Mouse (Mus musculus): ENCODE results near the gene Krt81.
A peak's percentile ranks its signal among the peaks of the same experiment; 100 is the strongest.

DNA sequence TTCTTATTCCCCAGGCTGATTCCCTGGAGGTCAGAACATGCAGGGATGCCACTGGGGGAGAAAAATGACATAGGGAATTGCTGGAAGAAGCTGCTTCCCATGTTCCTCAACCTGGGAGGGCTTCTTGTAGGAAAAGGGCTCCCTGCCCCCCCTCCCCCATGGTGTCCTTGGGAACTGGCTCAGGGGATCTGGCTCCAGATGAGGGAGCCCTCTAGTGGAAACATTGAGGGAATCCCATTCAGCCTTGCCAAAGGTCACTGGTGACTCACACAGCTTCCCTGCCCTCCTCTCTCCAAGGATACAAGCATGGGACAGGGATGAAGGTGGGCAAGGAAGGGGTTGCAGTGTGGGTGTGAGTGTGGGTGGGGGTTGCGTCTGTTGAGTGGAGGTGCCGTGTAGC lies 33.6 kb upstream of the Krt81 start:
- TF ChIP-seq CTCF (IDR thresholded peaks at IDR 0.05; ENCODE audit: low read depth): peak; percentile 62
- TF ChIP-seq EP300 (IDR thresholded peaks at IDR 0.05; ENCODE audit: low read depth): no peak

All from liver, postnatal 0 days (tissue).